Mouse (Mus musculus): ENCODE measurements at regions not wholly inside any gene's neighbourhood (a gene's known extent, or its start where the extent isn't known, plus 50 kb on each side); places are given as distances from the start of the nearest gene placed in this dataset.

DNA sequence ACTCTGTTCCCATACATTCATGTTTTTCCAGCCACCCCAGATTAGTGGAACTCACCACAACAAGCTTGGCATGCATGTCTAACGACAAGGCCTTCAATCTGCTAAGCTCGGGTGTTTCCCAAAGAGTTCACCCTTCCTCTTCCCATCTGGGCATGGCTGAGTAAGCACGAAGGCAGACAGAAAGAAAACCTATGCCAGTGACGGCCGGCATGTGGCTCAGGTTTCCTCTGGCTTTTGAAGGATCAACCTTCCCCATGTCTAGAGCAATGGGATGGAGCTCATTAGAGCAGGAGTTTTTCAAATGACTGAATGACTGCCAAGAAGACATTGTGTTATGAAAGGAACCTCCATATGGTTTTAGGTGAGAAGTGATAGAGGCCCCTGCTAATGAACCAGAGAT lies 566.9 kb downstream of the Dok5 start:
- Histone ChIP-seq H3K36me3 (ENCODE audit: control insufficient read depth, insufficient read depth) (no peaks in the 10 kb centered on the region), H3K4me2 (ENCODE audit: low read depth) (no peak overlapping the region), H3K27me3 (ENCODE audit: control insufficient read depth, insufficient read depth, insufficient read length) (no peaks in the 10 kb centered on the region), H3K79me2 (ENCODE audit: control insufficient read depth, insufficient read depth) (no peaks in the 10 kb centered on the region), H3ac (ENCODE audit: control insufficient read depth, insufficient read length) (no peak overlapping the region), H3K4me3 (no peak overlapping the region)
- TF ChIP-seq TCF12 (IDR thresholded peaks at IDR 0.05; ENCODE audit: insufficient read depth, poor library complexity, severe bottlenecking), result no peak
- TF ChIP-seq MAX (IDR thresholded peaks at IDR 0.05; ENCODE audit: low read depth), result no peak
- TF ChIP-seq E2F4 (IDR thresholded peaks at IDR 0.05; ENCODE audit: insufficient read depth), result no peak
- TF ChIP-seq POLR2A (IDR thresholded peaks at IDR 0.05; ENCODE audit: insufficient read length, low read depth), result no peak
- no peak for TF ChIP-seq MYOG (IDR thresholded peaks at IDR 0.05; ENCODE audit: control insufficient read depth in 1 of 3, insufficient read depth in 1 of 3, insufficient read length in 2 of 3, low read depth in 2 of 3)
- TF ChIP-seq REST (IDR thresholded peaks at IDR 0.05; ENCODE audit: insufficient read depth, insufficient read length), result no peak

DNA sequence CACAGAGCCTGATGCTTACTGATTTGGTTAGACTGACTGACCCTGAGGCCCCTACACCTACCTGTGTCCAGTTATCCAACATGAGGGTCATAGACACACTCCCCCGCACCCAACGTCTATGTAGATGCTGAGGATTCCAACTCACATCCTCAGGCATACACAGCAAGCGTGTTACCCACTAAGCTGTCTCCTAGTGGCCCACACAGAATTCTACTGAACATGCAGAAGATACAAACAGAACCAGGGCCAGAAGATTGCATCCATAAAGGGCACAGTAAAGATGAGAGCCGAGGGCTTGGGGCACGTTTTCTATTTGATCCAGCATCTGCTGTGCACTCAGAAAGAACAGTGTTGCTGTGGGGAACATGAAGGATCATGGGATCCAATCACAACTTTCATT lies 564.0 kb downstream of the Dok5 start:
- H3K36me3 ChIP-seq (ENCODE audit: control insufficient read depth, insufficient read depth), result no peaks in the 10 kb centered on the region
- no peak overlapping the region for H3K4me2 ChIP-seq (ENCODE audit: low read depth)
- H3K27me3 ChIP-seq (ENCODE audit: control insufficient read depth, insufficient read depth, insufficient read length), result no peaks in the 10 kb centered on the region
- TF ChIP-seq CEBPB (IDR thresholded peaks at IDR 0.05; ENCODE audit: insufficient read depth, poor library complexity, severe bottlenecking) (no peak), POLR2A (IDR thresholded peaks at IDR 0.05; ENCODE audit: insufficient read length, low read depth) (no peak), USF1 (IDR thresholded peaks at IDR 0.05; ENCODE audit: low read depth) (no peak), SRF (IDR thresholded peaks at IDR 0.05; ENCODE audit: control insufficient read depth, insufficient read length, low read depth) (no peak), TCF3 (IDR thresholded peaks at IDR 0.05; ENCODE audit: insufficient read length, low read depth) (no peak), MYOG (IDR thresholded peaks at IDR 0.05; ENCODE audit: control insufficient read depth in 1 of 3, insufficient read depth in 1 of 3, insufficient read length in 2 of 3, low read depth in 2 of 3) (no peak), TCF12 (IDR thresholded peaks at IDR 0.05; ENCODE audit: insufficient read depth, poor library complexity, severe bottlenecking) (no peak), MAX (IDR thresholded peaks at IDR 0.05; ENCODE audit: low read depth) (no peak), POLR2AphosphoS2 (IDR thresholded peaks at IDR 0.05; ENCODE audit: insufficient read length, low read depth) (no peak), E2F4 (IDR thresholded peaks at IDR 0.05; ENCODE audit: insufficient read depth) (no peak), REST (IDR thresholded peaks at IDR 0.05; ENCODE audit: insufficient read depth, insufficient read length) (no peak), MYOD1 (IDR thresholded peaks at IDR 0.05; ENCODE audit: control insufficient read depth in 1 of 3, insufficient read length in 2 of 3, low read depth in 2 of 3) (no peak)
- H3K79me2 ChIP-seq (ENCODE audit: control insufficient read depth, insufficient read depth), result no peaks in the 10 kb centered on the region
- H3K4me3 ChIP-seq, result no peak overlapping the region
- H3ac ChIP-seq (ENCODE audit: control insufficient read depth, insufficient read length), result no peak overlapping the region

DNA sequence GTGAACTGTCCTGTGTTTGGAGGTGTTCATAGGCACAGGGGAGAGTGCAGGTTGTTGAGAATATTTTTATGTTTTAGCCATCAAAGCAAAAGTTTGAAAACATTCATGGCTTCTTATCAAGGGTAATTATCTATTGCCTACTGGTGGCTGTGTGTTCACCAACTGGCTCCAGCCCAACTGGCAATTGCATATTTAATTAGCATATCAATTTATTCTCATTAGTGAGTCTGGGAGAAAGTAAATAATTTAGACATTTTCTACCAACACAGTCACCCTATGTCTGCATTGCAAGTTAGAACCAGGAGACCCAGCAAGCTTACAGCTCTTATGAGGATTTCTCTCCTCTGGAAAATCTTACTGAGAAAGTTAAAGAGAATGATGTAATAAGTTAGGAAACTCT lies 561.0 kb downstream of the Dok5 start:
- H3K4me2 ChIP-seq (ENCODE audit: low read depth), result no peak overlapping the region
- no peak overlapping the region for H3K4me3 ChIP-seq
- no peaks in the 10 kb centered on the region for H3K79me2 ChIP-seq (ENCODE audit: control insufficient read depth, insufficient read depth)
- no peaks in the 10 kb centered on the region for H3K27me3 ChIP-seq (ENCODE audit: control insufficient read depth, insufficient read depth, insufficient read length)
- H3K36me3 ChIP-seq (ENCODE audit: control insufficient read depth, insufficient read depth), result no peaks in the 10 kb centered on the region
- TF ChIP-seq MYOG (IDR thresholded peaks at IDR 0.05; ENCODE audit: control insufficient read depth in 1 of 3, insufficient read depth in 1 of 3, insufficient read length in 2 of 3, low read depth in 2 of 3) (no peak), CEBPB (IDR thresholded peaks at IDR 0.05; ENCODE audit: insufficient read depth, poor library complexity, severe bottlenecking) (no peak), MYOD1 (IDR thresholded peaks at IDR 0.05; ENCODE audit: control insufficient read depth in 1 of 3, insufficient read length in 2 of 3, low read depth in 2 of 3) (no peak), TCF12 (IDR thresholded peaks at IDR 0.05; ENCODE audit: insufficient read depth, poor library complexity, severe bottlenecking) (no peak), SRF (IDR thresholded peaks at IDR 0.05; ENCODE audit: control insufficient read depth, insufficient read length, low read depth) (no peak), POLR2AphosphoS2 (IDR thresholded peaks at IDR 0.05; ENCODE audit: insufficient read length, low read depth) (no peak), POLR2A (IDR thresholded peaks at IDR 0.05; ENCODE audit: insufficient read length, low read depth) (no peak), TCF3 (IDR thresholded peaks at IDR 0.05; ENCODE audit: insufficient read length, low read depth) (no peak), REST (IDR thresholded peaks at IDR 0.05; ENCODE audit: insufficient read depth, insufficient read length) (no peak), MAX (IDR thresholded peaks at IDR 0.05; ENCODE audit: low read depth) (no peak), USF1 (IDR thresholded peaks at IDR 0.05; ENCODE audit: low read depth) (no peak), E2F4 (IDR thresholded peaks at IDR 0.05; ENCODE audit: insufficient read depth) (no peak)
- no peak overlapping the region for H3ac ChIP-seq (ENCODE audit: control insufficient read depth, insufficient read length)

- H3K36me3 ChIP-seq (ENCODE audit: control insufficient read depth, insufficient read depth), result no peaks in the 10 kb centered on the region
- no peak overlapping the region for H3K4me3 ChIP-seq
- no peaks in the 10 kb centered on the region for H3K27me3 ChIP-seq (ENCODE audit: control insufficient read depth, insufficient read depth, insufficient read length)
- no peak overlapping the region for H3ac ChIP-seq (ENCODE audit: control insufficient read depth, insufficient read length)
- TF ChIP-seq MYOG (IDR thresholded peaks at IDR 0.05; ENCODE audit: control insufficient read depth in 1 of 3, insufficient read depth in 1 of 3, insufficient read length in 2 of 3, low read depth in 2 of 3) (no peak), SRF (IDR thresholded peaks at IDR 0.05; ENCODE audit: control insufficient read depth, insufficient read length, low read depth) (no peak), POLR2A (IDR thresholded peaks at IDR 0.05; ENCODE audit: insufficient read length, low read depth) (no peak), POLR2AphosphoS2 (IDR thresholded peaks at IDR 0.05; ENCODE audit: insufficient read length, low read depth) (no peak), USF1 (IDR thresholded peaks at IDR 0.05; ENCODE audit: low read depth) (no peak), MYOD1 (IDR thresholded peaks at IDR 0.05; ENCODE audit: control insufficient read depth in 1 of 3, insufficient read length in 2 of 3, low read depth in 2 of 3) (no peak), REST (IDR thresholded peaks at IDR 0.05; ENCODE audit: insufficient read depth, insufficient read length) (no peak), TCF12 (IDR thresholded peaks at IDR 0.05; ENCODE audit: insufficient read depth, poor library complexity, severe bottlenecking) (no peak), MAX (IDR thresholded peaks at IDR 0.05; ENCODE audit: low read depth) (no peak), E2F4 (IDR thresholded peaks at IDR 0.05; ENCODE audit: insufficient read depth) (no peak), CEBPB (IDR thresholded peaks at IDR 0.05; ENCODE audit: insufficient read depth, poor library complexity, severe bottlenecking) (no peak), TCF3 (IDR thresholded peaks at IDR 0.05; ENCODE audit: insufficient read length, low read depth) (no peak)
- H3K79me2 ChIP-seq (ENCODE audit: control insufficient read depth, insufficient read depth), result no peaks in the 10 kb centered on the region
- no peak overlapping the region for H3K4me2 ChIP-seq (ENCODE audit: low read depth)
Observed at GRCm38 (mm10) chr2:171285719-171286394, 554.2 kb downstream of the Dok5 start.

All from myocyte (in vitro differentiated cells).